Mouse (Mus musculus) telencephalon, adult 2 months (tissue): ENCODE measurements around the gene Sel1l3.

ENCODE experiments used
- DNase-seq: peaks from one replicate; pipeline ENCODE4 v3.0.0-alpha.2; 2011; ENCODE audit warnings: low read depth, low spot score

Sel1l3 gene

GRCm38 (mm10) chr5:53091331-53091730, 122.4 kb downstream of the Sel1l3 start:
- DNase-seq: no peak

- DNase-seq: no peak
These were observed 126.3 kb downstream of the Sel1l3 start for GRCm38 (mm10) chr5:53087452-53087851.

GRCm38 (mm10) chr5:53078453-53078852, 135.3 kb downstream of the Sel1l3 start:
- DNase-seq: no peak

GRCm38 (mm10) chr5:53074553-53074952, 139.2 kb downstream of the Sel1l3 start:
- DNase-seq: no peak

- no peak for DNase-seq
These were observed 152.1 kb downstream of the Sel1l3 start for GRCm38 (mm10) chr5:53061532-53062130.
